Mouse (Mus musculus): Measurements from ENCODE around the gene Rcsd1.

GRCm38 (mm10) chr1:165681045-165681794 lies 28.3 kb downstream of the Rcsd1 start:
- TF ChIP-seq POLR2A (IDR thresholded peaks at IDR 0.05; ENCODE audit: low read depth, low read length) (no peak), CTCF (conservative IDR thresholded peaks at IDR 0.05; ENCODE audit: insufficient read depth, insufficient read length, low read depth, low read length) (0 out of 2 replicates have a peak, but pooled peaks have one; percentile 11)
